Mouse (Mus musculus): ENCODE measurements around the gene Gcnt7. TPM values are rescaled to one million over a fixed set of nuclear protein-coding genes. Genes with fewer than 3 reads are reported as not detected.

Gcnt7 gene
- total RNA-seq, 2 experiments from 2014 or later = not detected

- no peak for DNase-seq
Measured at GRCm38 (mm10) chr2:172460647-172461046, 2.3 kb upstream of the Gcnt7 start.

GRCm38 (mm10) chr2:172452458-172452857, 5.9 kb downstream of the Gcnt7 start:
- DNase-seq = no peak

- no peak for DNase-seq
Measured at GRCm38 (mm10) chr2:172452031-172452430, 6.4 kb downstream of the Gcnt7 start.

- no peak for DNase-seq
Measured at GRCm38 (mm10) chr2:172450640-172451039, 7.8 kb downstream of the Gcnt7 start.

GRCm38 (mm10) chr2:172448329-172448728, 10.1 kb downstream of the Gcnt7 start:
- DNase-seq = no peak

GRCm38 (mm10) chr2:172447317-172447716, 11.1 kb downstream of the Gcnt7 start:
- peak; percentile 35 for DNase-seq

- no peak for DNase-seq
Measured at GRCm38 (mm10) chr2:172445617-172446016, 12.8 kb downstream of the Gcnt7 start.

GRCm38 (mm10) chr2:172441176-172441575, 17.2 kb downstream of the Gcnt7 start:
- no peak for DNase-seq

- DNase-seq = no peak
Measured at GRCm38 (mm10) chr2:172440640-172441005, 17.8 kb downstream of the Gcnt7 start.

GRCm38 (mm10) chr2:172439843-172440639, 18.4 kb downstream of the Gcnt7 start, which contains the start of gene Rtf2:
Rtf2 (plus strand) TSS chr2:172440556.
- peak; percentile 100 for DNase-seq

- DNase-seq = no peak
Measured at GRCm38 (mm10) chr2:172437371-172437952, 20.9 kb downstream of the Gcnt7 start.

GRCm38 (mm10) chr2:172433746-172434145, 24.6 kb downstream of the Gcnt7 start:
- DNase-seq = no peak

- DNase-seq = peak; percentile 75
Measured at GRCm38 (mm10) chr2:172430609-172431008, 27.8 kb downstream of the Gcnt7 start.

GRCm38 (mm10) chr2:172418208-172418607, 40.2 kb downstream of the Gcnt7 start:
- DNase-seq = no peak

- DNase-seq = no peak
Measured at GRCm38 (mm10) chr2:172416876-172417275, 41.5 kb downstream of the Gcnt7 start.

- no peak for DNase-seq
Measured at GRCm38 (mm10) chr2:172416218-172416617, 42.2 kb downstream of the Gcnt7 start.

GRCm38 (mm10) chr2:172413894-172414293, 44.5 kb downstream of the Gcnt7 start:
- DNase-seq = no peak

GRCm38 (mm10) chr2:172413273-172413672, 45.1 kb downstream of the Gcnt7 start:
- no peak for DNase-seq

GRCm38 (mm10) chr2:172412454-172412853, 45.9 kb downstream of the Gcnt7 start:
- no peak for DNase-seq

GRCm38 (mm10) chr2:172411091-172411490, 47.3 kb downstream of the Gcnt7 start:
- no peak for DNase-seq

- no peak for DNase-seq
Measured at GRCm38 (mm10) chr2:172410686-172411085, 47.7 kb downstream of the Gcnt7 start.

GRCm38 (mm10) chr2:172407499-172407898, 50.9 kb downstream of the Gcnt7 start:
- DNase-seq = no peak

- DNase-seq = no peak
Measured at GRCm38 (mm10) chr2:172406173-172406572, 52.2 kb downstream of the Gcnt7 start.

- no peak for DNase-seq
Measured at GRCm38 (mm10) chr2:172405011-172405410, 53.4 kb downstream of the Gcnt7 start.

Data from heart, postnatal 4 days (tissue).